Mouse (Mus musculus): ENCODE data around the gene Hmx2. TPM values are rescaled to one million over a fixed set of nuclear protein-coding genes. Genes with fewer than 3 reads are reported as not detected.

Hmx2 gene
- polyA plus RNA-seq, 1 experiment = not detected

- WGBS = 33% methylated on average over 12 of the region's 12 CpGs
- Histone ChIP-seq H3K4me3 (ENCODE audit: extremely low read depth, insufficient read depth, insufficient read length) (no peak overlapping the region), H3K4me1 (ENCODE audit: control insufficient read depth, insufficient read depth, insufficient read length) (no peaks in the 10 kb centered on the region), H3K27me3 (ENCODE audit: control insufficient read depth, insufficient read depth, low read length) (no peaks in the 10 kb centered on the region), H3K27ac (ENCODE audit: insufficient read depth, low read length) (no peak overlapping the region), H3K36me3 (ENCODE audit: control insufficient read depth, insufficient read depth, low read length) (no peaks in the 10 kb centered on the region)
- no peak for TF ChIP-seq POLR2A (IDR thresholded peaks at IDR 0.05; ENCODE audit: low read depth, low read length)
- no peak for DNase-seq (ENCODE audit: low read depth in 1 of 2, low spot score in 2 of 2)
These were observed 49.4 kb downstream of the Hmx2 start for GRCm38 (mm10) chr7:131597779-131598482.

GRCm38 (mm10) chr7:131598483-131598824 is 49.9 kb downstream of the Hmx2 start:
- no peak overlapping the region for H3K4me3 ChIP-seq (ENCODE audit: extremely low read depth, insufficient read depth, insufficient read length)
- no peaks in the 10 kb centered on the region for H3K36me3 ChIP-seq (ENCODE audit: control insufficient read depth, insufficient read depth, low read length)
- H3K4me1 ChIP-seq (ENCODE audit: control insufficient read depth, insufficient read depth, insufficient read length) = no peaks in the 10 kb centered on the region
- 3% methylated on average over 5 of the region's 5 CpGs for WGBS
- no peaks in the 10 kb centered on the region for H3K27me3 ChIP-seq (ENCODE audit: control insufficient read depth, insufficient read depth, low read length)
- TF ChIP-seq CTCF (IDR thresholded peaks at IDR 0.05; ENCODE audit: extremely low read depth, insufficient read depth, insufficient read length, insufficient replicate concordance) (no peak), POLR2A (IDR thresholded peaks at IDR 0.05; ENCODE audit: low read depth, low read length) (no peak)
- no peak for DNase-seq (ENCODE audit: low read depth in 1 of 2, low spot score in 2 of 2)
- H3K27ac ChIP-seq (ENCODE audit: insufficient read depth, low read length) = no peak overlapping the region

- 82% methylated on average over 7 of the region's 7 CpGs for WGBS
- Histone ChIP-seq H3K27ac (ENCODE audit: insufficient read depth, low read length) (no peak overlapping the region), H3K4me3 (ENCODE audit: extremely low read depth, insufficient read depth, insufficient read length) (no peak overlapping the region), H3K4me1 (ENCODE audit: control insufficient read depth, insufficient read depth, insufficient read length) (no peaks in the 10 kb centered on the region), H3K27me3 (ENCODE audit: control insufficient read depth, insufficient read depth, low read length) (no peaks in the 10 kb centered on the region), H3K36me3 (ENCODE audit: control insufficient read depth, insufficient read depth, low read length) (no peaks in the 10 kb centered on the region)
- no peak for DNase-seq (ENCODE audit: low read depth in 1 of 2, low spot score in 2 of 2)
- TF ChIP-seq POLR2A (IDR thresholded peaks at IDR 0.05; ENCODE audit: low read depth, low read length) = no peak
- TF ChIP-seq CTCF (IDR thresholded peaks at IDR 0.05; ENCODE audit: extremely low read depth, insufficient read depth, insufficient read length, insufficient replicate concordance) = no peak
These were observed 53.5 kb downstream of the Hmx2 start for GRCm38 (mm10) chr7:131602106-131602505.

- no peaks in the 10 kb centered on the region for H3K27me3 ChIP-seq (ENCODE audit: control insufficient read depth, insufficient read depth, low read length)
- no peaks in the 10 kb centered on the region for H3K36me3 ChIP-seq (ENCODE audit: control insufficient read depth, insufficient read depth, low read length)
- DNase-seq (ENCODE audit: low read depth in 1 of 2, low spot score in 2 of 2) = no peak
- TF ChIP-seq CTCF (IDR thresholded peaks at IDR 0.05; ENCODE audit: extremely low read depth, insufficient read depth, insufficient read length, insufficient replicate concordance) = no peak
- TF ChIP-seq POLR2A (IDR thresholded peaks at IDR 0.05; ENCODE audit: low read depth, low read length) = no peak
- H3K4me3 ChIP-seq (ENCODE audit: extremely low read depth, insufficient read depth, insufficient read length) = no peak overlapping the region
- no peak overlapping the region for H3K27ac ChIP-seq (ENCODE audit: insufficient read depth, low read length)
- no peaks in the 10 kb centered on the region for H3K4me1 ChIP-seq (ENCODE audit: control insufficient read depth, insufficient read depth, insufficient read length)
- 31% methylated on average over 6 of the region's 11 CpGs for WGBS
These were observed 54.6 kb downstream of the Hmx2 start for GRCm38 (mm10) chr7:131603186-131603585.

- TF ChIP-seq POLR2A (IDR thresholded peaks at IDR 0.05; ENCODE audit: low read depth, low read length) (no peak), CTCF (IDR thresholded peaks at IDR 0.05; ENCODE audit: extremely low read depth, insufficient read depth, insufficient read length, insufficient replicate concordance) (no peak)
- no peaks in the 10 kb centered on the region for H3K36me3 ChIP-seq (ENCODE audit: control insufficient read depth, insufficient read depth, low read length)
- H3K4me1 ChIP-seq (ENCODE audit: control insufficient read depth, insufficient read depth, insufficient read length) = no peaks in the 10 kb centered on the region
- H3K4me3 ChIP-seq (ENCODE audit: extremely low read depth, insufficient read depth, insufficient read length) = no peak overlapping the region
- WGBS = 86% methylated on average over 10 of the region's 10 CpGs
- H3K27ac ChIP-seq (ENCODE audit: insufficient read depth, low read length) = no peak overlapping the region
- H3K27me3 ChIP-seq (ENCODE audit: control insufficient read depth, insufficient read depth, low read length) = no peaks in the 10 kb centered on the region
- DNase-seq (ENCODE audit: low read depth in 1 of 2, low spot score in 2 of 2) = no peak
These were observed 56.4 kb downstream of the Hmx2 start for GRCm38 (mm10) chr7:131604946-131605345.

GRCm38 (mm10) chr7:131605481-131605880 is 56.9 kb downstream of the Hmx2 start:
- TF ChIP-seq POLR2A (IDR thresholded peaks at IDR 0.05; ENCODE audit: low read depth, low read length) = no peak
- no peak for TF ChIP-seq CTCF (IDR thresholded peaks at IDR 0.05; ENCODE audit: extremely low read depth, insufficient read depth, insufficient read length, insufficient replicate concordance)
- Histone ChIP-seq H3K4me3 (ENCODE audit: extremely low read depth, insufficient read depth, insufficient read length) (no peak overlapping the region), H3K27ac (ENCODE audit: insufficient read depth, low read length) (no peak overlapping the region), H3K4me1 (ENCODE audit: control insufficient read depth, insufficient read depth, insufficient read length) (no peaks in the 10 kb centered on the region), H3K27me3 (ENCODE audit: control insufficient read depth, insufficient read depth, low read length) (no peaks in the 10 kb centered on the region), H3K36me3 (ENCODE audit: control insufficient read depth, insufficient read depth, low read length) (no peaks in the 10 kb centered on the region)
- no peak for DNase-seq (ENCODE audit: low read depth in 1 of 2, low spot score in 2 of 2)
- WGBS = 62% methylated on average over 4 of the region's 4 CpGs

Other genes with a start within 250 kb of the Hmx2 start
- gene Cuzd1, start 226.5 kb upstream of the Hmx2 start, polyA plus RNA-seq (2012; rRNA removed) = 12.0 and 16.5 TPM in 2 replicates
- gene Fam24b, start 219.3 kb upstream of the Hmx2 start, polyA plus RNA-seq (2012; rRNA removed) = not detected in 2 replicates
- not detected in 2 replicates for gene Fam24a, start 214.9 kb upstream of the Hmx2 start, polyA plus RNA-seq (2012; rRNA removed)
- gene 2310057M21Rik, start 186.0 kb upstream of the Hmx2 start, polyA plus RNA-seq (2012; rRNA removed) = 3.5 and 4.1 TPM in 2 replicates
- gene Pstk, start 177.6 kb upstream of the Hmx2 start, polyA plus RNA-seq (2012; rRNA removed) = 23.9 and 29.4 TPM in 2 replicates
- 7.2 and 9.8 TPM in 2 replicates for gene Ikzf5, start 138.3 kb upstream of the Hmx2 start, polyA plus RNA-seq (2012; rRNA removed)
- gene Acadsb, start 138.2 kb upstream of the Hmx2 start, polyA plus RNA-seq (2012; rRNA removed) = 2.2 and 2.3 TPM in 2 replicates
- not detected in 2 replicates for gene Hmx3, start 5.9 kb upstream of the Hmx2 start, polyA plus RNA-seq (2012; rRNA removed)
- 51.3 and 54.8 TPM in 2 replicates for gene Bub3, start 11.4 kb downstream of the Hmx2 start, polyA plus RNA-seq (2012; rRNA removed)